Mouse (Mus musculus) CH12.LX (cell line): Measurements from ENCODE around the gene Mtmr12. TPM values are rescaled to one million over a fixed set of nuclear protein-coding genes. Genes with fewer than 3 reads are reported as not detected.
A peak's percentile ranks its signal among the peaks of the same experiment; 100 is the strongest.

Experiments
- DNase-seq: peaks from one replicate; pipeline ENCODE4 v3.0.0-alpha.2; 2013; ENCODE audit errors: extremely low read depth
- H3K27ac ChIP-seq: 2 replicates; pipeline ENCODE4 v1.5.1; 2012; ENCODE audit warnings: low read depth, mild to moderate bottlenecking, control low read depth, moderate library complexity; ENCODE audit not compliant: insufficient read depth
- H3K27me3 ChIP-seq: replicated peaks from 2 replicates; pipeline ENCODE3; 2012; ENCODE audit warnings: inconsistent platforms
- H3K36me3 ChIP-seq, 2 experiments: replicated peaks in 1 of 2; 2 replicates each; pipeline versions ENCODE3 to v1.6.1; 2012; ENCODE audit warnings: inconsistent platforms in 1 of 2, low read length in 1 of 2, mild to moderate bottlenecking in 1 of 2, mixed read lengths in 1 of 2, moderate library complexity in 1 of 2; ENCODE audit not compliant: control insufficient read depth in 1 of 2, insufficient read depth in 1 of 2
- H3K4me1 ChIP-seq, 2 experiments: 2 replicates each; pipeline ENCODE4 v1.6.1; 2012; ENCODE audit warnings: inconsistent platforms in 1 of 2, moderate library complexity in 1 of 2; ENCODE audit not compliant: insufficient read depth in 2 of 2, control insufficient read depth in 1 of 2
- H3K4me2 ChIP-seq: 2 replicates; pipeline ENCODE4 v1.6.1; 2012; ENCODE audit warnings: low read depth, mild to moderate bottlenecking, control low read depth; ENCODE audit not compliant: poor library complexity, insufficient read depth, severe bottlenecking
- H3K4me3 ChIP-seq, 3 experiments: fragments of 150-350 bp in 1 of 3; sonication (generic) in 1 of 3; replicated peaks in 1 of 3; 2 replicates each; pipeline versions ENCODE3 to v1.5.1; 2011 to 2012; ENCODE audit warnings: low read depth in 2 of 3, low read length in 2 of 3, mild to moderate bottlenecking in 2 of 3, moderate library complexity in 2 of 3, control low read depth in 1 of 3, improper control_type of control experiment in 1 of 3, inconsistent platforms in 1 of 3, mixed read lengths in 1 of 3; ENCODE audit not compliant: poor library complexity in 1 of 3
- H3K79me2 ChIP-seq: replicated peaks from 2 replicates; pipeline ENCODE4 v1.6.1; 2012; ENCODE audit warnings: mild to moderate bottlenecking, moderate library complexity; ENCODE audit not compliant: control insufficient read depth, poor library complexity, insufficient read depth, severe bottlenecking; ENCODE audit errors: extremely low read depth
- H3K9ac ChIP-seq: 2 replicates; pipeline ENCODE4 v1.6.1; 2012; ENCODE audit warnings: low read depth, mild to moderate bottlenecking, control low read depth, moderate library complexity; ENCODE audit not compliant: insufficient read depth
- H3K9me3 ChIP-seq: replicated peaks from 2 replicates; pipeline ENCODE3; 2012; ENCODE audit warnings: low read length, inconsistent platforms, mixed read lengths
- BHLHE40 ChIP-seq: IDR thresholded peaks from 2 replicates; pipeline ENCODE4 v1.6.1; 2011; ENCODE audit warnings: mild to moderate bottlenecking, low read depth, low read length, improper control_type of control experiment
- CHD2 ChIP-seq: IDR thresholded peaks from 2 replicates; pipeline ENCODE4 v1.6.1; 2011; ENCODE audit warnings: low read length, improper control_type of control experiment
- CTCF ChIP-seq, 2 experiments: IDR thresholded peaks in 1 of 2; conservative IDR thresholded peaks in 1 of 2; 2 replicates each; pipeline ENCODE4 v1.5.1; 2011 to 2012; ENCODE audit warnings: low read depth in 2 of 2, low read length in 2 of 2, improper control_type of control experiment in 1 of 2, inconsistent platforms in 1 of 2, mild to moderate bottlenecking in 1 of 2, moderate library complexity in 1 of 2
- HCFC1 ChIP-seq: IDR thresholded peaks from 2 replicates; pipeline ENCODE4 v1.6.1; 2012; ENCODE audit warnings: low read depth, mild to moderate bottlenecking, inconsistent platforms, low read length, improper control_type of control experiment
- JUN ChIP-seq: IDR thresholded peaks from 2 replicates; pipeline ENCODE4 v1.6.1; 2011; ENCODE audit warnings: low read depth, mild to moderate bottlenecking, low read length, improper control_type of control experiment, moderate library complexity; ENCODE audit not compliant: insufficient read depth
- MAFK ChIP-seq: IDR thresholded peaks from 2 replicates; pipeline ENCODE4 v1.6.1; 2011; ENCODE audit warnings: low read length, improper control_type of control experiment; ENCODE audit not compliant: insufficient replicate concordance
- MAZ ChIP-seq: IDR thresholded peaks from 2 replicates; pipeline ENCODE4 v1.6.1; 2012; ENCODE audit warnings: low read depth, mild to moderate bottlenecking, inconsistent platforms, low read length, improper control_type of control experiment, moderate library complexity
- NRF1 ChIP-seq: IDR thresholded peaks from 2 replicates; pipeline ENCODE4 v1.6.1; 2014; ENCODE audit warnings: low read depth, mild to moderate bottlenecking, inconsistent platforms, low read length, improper control_type of control experiment, moderate library complexity
- RAD21 ChIP-seq: IDR thresholded peaks from 2 replicates; pipeline ENCODE4 v1.6.1; 2011; ENCODE audit warnings: low read depth, mild to moderate bottlenecking, low read length, improper control_type of control experiment, moderate library complexity
- RCOR1 ChIP-seq: conservative IDR thresholded peaks from 2 replicates; pipeline ENCODE4 v1.6.1; 2012; ENCODE audit warnings: low read depth, mild to moderate bottlenecking, inconsistent platforms, low read length, improper control_type of control experiment
- SMC3 ChIP-seq: IDR thresholded peaks from 2 replicates; pipeline ENCODE4 v1.6.1; 2011; ENCODE audit warnings: low read depth, low read length, improper control_type of control experiment
- UBTF ChIP-seq: IDR thresholded peaks from 2 replicates; pipeline ENCODE4 v1.6.1; 2012; ENCODE audit warnings: low read depth, mild to moderate bottlenecking, inconsistent platforms, low read length, improper control_type of control experiment, moderate library complexity
- USF2 ChIP-seq: conservative IDR thresholded peaks from 2 replicates; pipeline ENCODE4 v1.6.1; 2011; ENCODE audit warnings: low read depth, low read length, improper control_type of control experiment
- ZC3H11A ChIP-seq: IDR thresholded peaks from 2 replicates; pipeline ENCODE4 v1.6.1; 2012; ENCODE audit warnings: low read depth, mild to moderate bottlenecking, inconsistent platforms, low read length, improper control_type of control experiment
- dilution Hi-C: fragments of 300-500 bp; cut with MboI; formaldehyde crosslinking; loops from 2 replicates; pipeline ENCODE4 v1.14.3; 2020; ENCODE audit warnings: low sequenced_read_pairs; ENCODE audit not compliant: extremely low pct_unique_long_range_greater_than_20kb, extremely low pct_ligation_motif_present
- in situ Hi-C: fragments of 300-500 bp; cut with MboI; formaldehyde crosslinking; loops from 3 replicates; pipeline ENCODE4 v1.14.3; 2019; ENCODE audit warnings: low sequenced_read_pairs, low pct_ligation_motif_present, low pct_unique_long_range_greater_than_20kb, mixed read lengths
- polyA plus RNA-seq: library from polyadenylated mRNA; unstranded; fragments of >175 nt; gene quantifications from 2 replicates; pipeline ENCODE4 v1.2.1, GENCODE M21; 2012; ENCODE audit warnings: low read depth; ENCODE audit not compliant: insufficient read length
- total RNA-seq, 2 experiments: library from RNA; depleted of rRNA; stranded (reverse); fragments of 300-350 nt in 1 of 2; fragments of >200 nt in 1 of 2; gene quantifications; 2 replicates each; pipeline ENCODE4 v1.2.3; 2012 to 2014

Gene Mtmr12
- total and polyA plus RNA-seq, 3 experiments, result 8.2 to 16.3 (median 12.3) TPM

DNA sequence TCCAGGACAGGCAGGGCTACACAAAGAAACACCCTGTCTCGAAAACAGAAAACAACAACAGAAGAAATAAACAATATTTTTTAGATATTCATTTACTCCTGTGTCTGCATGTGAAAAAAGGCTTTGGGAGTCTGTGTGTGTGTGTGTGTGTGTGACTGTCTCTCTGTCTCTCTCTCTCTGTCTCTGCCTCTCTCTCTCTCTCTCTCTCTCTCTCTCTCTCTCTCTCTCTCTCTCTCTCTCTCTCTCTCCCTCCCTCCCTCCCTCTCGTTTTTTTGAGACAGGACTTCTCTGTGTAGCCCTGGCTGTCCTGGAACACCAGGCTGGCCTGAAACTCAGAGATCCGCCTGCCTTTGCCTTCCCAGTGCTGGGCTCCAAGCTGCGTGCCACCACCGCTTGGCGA, 8.9 kb upstream of the Mtmr12 start:
- Histone ChIP-seq H3K27me3 (no peaks in the 10 kb centered on the region), H3K4me2 (no peak overlapping the region), H3K9me3 (no peaks in the 10 kb centered on the region), H3K4me3 (no peak overlapping the region), H3K27ac (no peak overlapping the region), H3K9ac (no peak overlapping the region), H3K79me2 (no peaks in the 10 kb centered on the region; the same call in 1 of the 2 replicates)
- in situ Hi-C loops, result loop anchor here (10.0 kb wide), 2 partner anchors 169 to 599 kb away; no protein-coding TSS in a partner anchor
- dilution Hi-C loops, result loop anchor here (25.0 kb wide), 1 partner anchor 91 kb away; no protein-coding TSS in a partner anchor
- DNase-seq, result no peak
- TF ChIP-seq ZC3H11A (no peak), JUN (no peak), CHD2 (no peak), MAFK (no peak), USF2 (no peak), MAZ (no peak), NRF1 (no peak)
- TF ChIP-seq, all 38 proteins: peak for 0
- Histone ChIP-seq H3K36me3 (peaks cover 0 to 27% of the 10 kb centered on the region in 2 experiments), H3K4me1 (peaks cover 0 to 4% of the 10 kb centered on the region in 2 experiments; a peak in 2 of 4 replicates)

DNA sequence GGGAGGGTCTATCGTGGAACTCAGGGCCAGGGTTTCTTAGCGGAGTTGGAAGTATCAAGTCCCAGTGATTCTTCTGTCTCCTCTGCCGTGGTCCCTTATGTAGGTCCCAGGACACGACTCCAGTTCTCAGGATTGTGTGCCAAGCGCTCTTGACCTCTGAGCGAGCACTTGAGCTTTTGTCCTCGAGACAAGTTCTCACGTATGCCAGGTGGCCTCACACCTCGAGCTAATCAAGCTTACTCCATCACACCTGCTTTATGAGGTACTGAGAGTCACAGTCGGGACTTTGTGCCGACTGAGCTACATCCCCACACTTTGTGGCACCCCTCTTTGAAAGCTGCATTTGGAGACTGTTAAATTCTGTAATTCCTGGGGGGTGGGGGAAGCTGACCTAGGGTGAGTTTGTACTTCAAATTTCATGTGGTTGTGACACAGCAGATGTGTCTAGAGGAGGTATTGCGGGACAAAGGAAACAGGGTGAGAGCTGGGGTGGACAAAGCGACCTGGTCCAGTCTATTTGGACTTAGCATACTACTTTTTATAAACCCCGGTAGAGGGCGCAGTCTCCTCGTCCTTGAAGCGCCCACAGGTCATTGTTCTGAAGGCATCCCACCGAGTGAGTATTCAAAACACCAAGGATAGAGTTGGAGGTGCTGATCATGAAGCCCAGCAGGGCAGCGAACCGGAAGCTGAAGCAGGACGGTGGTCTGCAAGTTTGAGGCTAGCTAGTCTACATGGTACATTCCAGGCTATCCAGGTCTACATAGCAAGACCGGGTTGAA, 8.2 kb upstream of the Mtmr12 start:
- in situ Hi-C loops, result loop anchor here (10.0 kb wide), 2 partner anchors 168 to 598 kb away; no protein-coding TSS in a partner anchor

DNA sequence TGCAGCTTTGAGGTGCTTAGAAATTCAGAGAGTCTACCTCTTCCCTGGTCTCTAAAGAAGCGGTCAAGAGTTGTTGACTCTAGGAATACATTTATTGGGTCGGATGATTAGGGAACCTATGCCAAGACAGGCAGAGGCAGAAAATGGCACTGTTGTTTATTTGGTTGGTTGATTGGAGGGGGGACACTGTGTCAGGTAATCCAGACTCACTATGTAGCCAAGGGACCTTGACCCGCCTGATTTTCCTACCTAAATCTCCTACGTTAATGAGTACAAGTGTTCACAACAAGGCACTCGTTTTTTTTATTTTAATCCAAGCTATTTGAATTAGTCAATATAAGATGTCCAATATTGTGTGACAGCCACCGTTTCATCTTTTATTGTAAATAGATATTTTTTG, 7.5 kb upstream of the Mtmr12 start:
- Histone ChIP-seq H3K27ac (no peak overlapping the region), H3K36me3 (peaks cover 0 to 22% of the 10 kb centered on the region in 2 experiments)
- in situ Hi-C loops, result loop anchor here (10.0 kb wide), 2 partner anchors 167 to 597 kb away; no protein-coding TSS in a partner anchor
- no peak for TF ChIP-seq HCFC1
- no peak for TF ChIP-seq CTCF (conservative IDR thresholded peaks at IDR 0.05 in 1 of 2, IDR thresholded peaks at IDR 0.05 in 1 of 2; ENCODE audit: low read depth in 2 of 2, low read length in 2 of 2)
- TF ChIP-seq, all 38 proteins: peak for 0
- dilution Hi-C loops, result loop anchor here (25.0 kb wide), 1 partner anchor 90 kb away; no protein-coding TSS in a partner anchor
- H3K4me1 ChIP-seq, result peaks cover 0 to 4% of the 10 kb centered on the region in 2 experiments; a peak in 2 of 4 replicates
- H3K4me3 ChIP-seq, result no peak overlapping the region
- H3K27me3 ChIP-seq, result no peaks in the 10 kb centered on the region
- no peaks in the 10 kb centered on the region for H3K9me3 ChIP-seq
- no peak overlapping the region for H3K9ac ChIP-seq
- H3K4me2 ChIP-seq, result no peak overlapping the region
- DNase-seq, result no peak
- H3K79me2 ChIP-seq, result no peaks in the 10 kb centered on the region

More for the DNA sequence above, 8.2 kb upstream of the Mtmr12 start:
- H3K4me2 ChIP-seq, result no peak overlapping the region; the same call in 1 of the 2 replicates
- no peak overlapping the region for H3K9ac ChIP-seq
- H3K27me3 ChIP-seq, result no peaks in the 10 kb centered on the region
- dilution Hi-C loops, result loop anchor here (25.0 kb wide), 1 partner anchor 91 kb away; no protein-coding TSS in a partner anchor
- TF ChIP-seq UBTF (no peak), BHLHE40 (no peak), RCOR1 (no peak), SMC3 (peak; percentile 90), CTCF (conservative IDR thresholded peaks at IDR 0.05 in 1 of 2, IDR thresholded peaks at IDR 0.05 in 1 of 2; ENCODE audit: low read depth in 2 of 2, low read length in 2 of 2) (peak; percentile 62 to 95), ZC3H11A (peak; percentile 80), RAD21 (peak; percentile 95)
- H3K79me2 ChIP-seq, result no peaks in the 10 kb centered on the region
- peak; percentile 86 for DNase-seq
- H3K4me1 ChIP-seq, result peaks cover 0 to 4% of the 10 kb centered on the region in 2 experiments; a peak in 2 of 4 replicates
- H3K9me3 ChIP-seq, result no peaks in the 10 kb centered on the region
- H3K27ac ChIP-seq, result no peak overlapping the region
- no peak overlapping the region for H3K4me3 ChIP-seq
- peaks cover 0 to 24% of the 10 kb centered on the region in 2 experiments for H3K36me3 ChIP-seq
